Mouse (Mus musculus): Measurements from ENCODE around the gene Celf1. TPM values are rescaled to one million over a fixed set of nuclear protein-coding genes. Genes with fewer than 3 reads are reported as not detected.

Gene Celf1
- polyA plus RNA-seq, 1 experiment from 2014 or later, result 107 TPM

DNA sequence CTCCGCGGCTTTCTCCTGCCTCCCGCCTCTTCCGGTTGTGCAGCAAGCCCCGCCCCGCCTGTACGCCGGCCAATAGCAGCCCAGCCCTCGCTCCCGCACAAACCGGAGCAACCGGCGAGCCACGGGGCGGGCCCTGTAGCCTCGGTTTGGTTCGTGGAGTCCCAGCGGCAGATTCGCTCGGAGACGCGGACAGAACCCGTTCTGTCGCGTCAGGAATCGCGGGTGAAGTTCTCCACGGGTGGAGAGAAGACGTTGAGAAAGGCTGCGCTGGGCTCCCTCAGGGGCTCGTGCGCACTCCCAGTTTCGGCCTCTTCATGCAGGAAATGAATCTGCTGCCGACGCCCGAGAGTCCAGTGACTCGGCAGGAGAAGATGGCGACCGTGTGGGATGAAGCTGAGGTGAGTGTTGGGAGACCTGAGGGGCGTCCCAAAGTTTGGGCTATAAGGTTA lies 113.8 kb downstream of the Celf1 start, which contains the start of gene Psmc3:
Gene Psmc3 (plus strand): TSS at position 76 of the 449 bp plus-strand sequence.
- peaks cover 43% of the 10 kb centered on the region for H3K36me3 ChIP-seq
- peak within 1 kb of the TSS; percentile 89 for H3K27ac ChIP-seq
- peak within 1 kb of the TSS; percentile 80 for H3K9ac ChIP-seq
- under 1% methylated on average over 40 of the region's 40 CpGs for WGBS
- peak within 1 kb of the TSS; percentile 84 for H3K4me2 ChIP-seq
- no peaks in the 10 kb centered on the region for H3K27me3 ChIP-seq
- no peaks in the 10 kb centered on the region for H3K9me3 ChIP-seq (replicated peaks)
- peak; percentile 99 for ATAC-seq (replicated peaks; ENCODE audit: low FRiP score)
- H3K4me3 ChIP-seq (replicated peaks), result peak within 1 kb of the TSS; percentile 91
- peaks cover 15% of the 10 kb centered on the region for H3K4me1 ChIP-seq

DNA sequence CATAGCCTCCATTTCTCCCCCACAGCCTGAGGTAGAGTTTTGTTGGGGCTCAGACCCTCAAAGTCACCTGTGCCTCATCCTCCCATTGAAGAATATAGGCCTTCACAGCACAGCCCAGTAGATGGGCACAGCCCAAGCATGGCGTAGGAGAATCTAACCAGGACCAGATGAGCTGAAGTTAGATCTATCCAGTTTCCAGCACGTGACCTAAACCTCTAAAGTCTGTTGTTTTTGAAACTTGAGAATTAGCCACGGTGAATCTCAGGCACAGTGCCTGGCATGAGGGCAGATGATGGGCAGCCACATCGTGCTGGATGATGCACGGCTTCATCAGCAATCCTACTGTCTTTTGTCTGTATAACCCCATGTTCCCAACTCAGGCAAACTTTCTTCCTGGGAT lies 118.3 kb downstream of the Celf1 start:
- Histone ChIP-seq H3K4me3 (replicated peaks) (no peak overlapping the region), H3K36me3 (peaks cover 87% of the 10 kb centered on the region), H3K9ac (no peak overlapping the region), H3K27ac (no peak overlapping the region), H3K4me1 (peaks cover 17% of the 10 kb centered on the region), H3K27me3 (no peaks in the 10 kb centered on the region), H3K9me3 (replicated peaks) (no peaks in the 10 kb centered on the region), H3K4me2 (no peak overlapping the region)
- 51% methylated on average over 5 of the region's 5 CpGs for WGBS
- no peak for ATAC-seq (replicated peaks; ENCODE audit: low FRiP score)

DNA sequence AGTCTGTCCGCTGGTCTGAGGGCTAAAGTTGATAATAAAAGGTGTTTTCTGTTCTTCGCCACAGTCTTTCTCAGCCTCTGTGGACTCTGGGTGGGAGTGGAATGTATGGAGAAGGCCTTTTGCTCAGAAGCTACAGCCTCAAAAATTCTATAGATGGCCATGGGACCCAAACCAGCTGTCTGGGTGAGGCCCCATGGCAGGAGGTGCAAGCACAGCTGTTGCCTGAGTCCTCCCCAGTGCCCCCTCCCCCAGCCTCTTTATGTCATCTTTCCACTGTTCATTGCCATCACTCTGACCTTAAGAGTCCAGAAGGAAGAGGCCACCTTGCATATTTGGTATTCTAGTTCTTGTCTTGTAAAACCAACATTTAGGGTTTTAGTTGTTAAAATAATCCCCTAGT lies 119.2 kb downstream of the Celf1 start:
- Histone ChIP-seq H3K27ac (no peak overlapping the region), H3K9ac (no peak overlapping the region), H3K27me3 (no peaks in the 10 kb centered on the region), H3K4me1 (peaks cover 17% of the 10 kb centered on the region), H3K4me3 (replicated peaks) (no peak overlapping the region), H3K36me3 (peaks cover 97% of the 10 kb centered on the region), H3K4me2 (no peak overlapping the region), H3K9me3 (replicated peaks) (no peaks in the 10 kb centered on the region)
- WGBS, result 92% methylated on average over 2 of the region's 2 CpGs
- no peak for ATAC-seq (replicated peaks; ENCODE audit: low FRiP score)

DNA sequence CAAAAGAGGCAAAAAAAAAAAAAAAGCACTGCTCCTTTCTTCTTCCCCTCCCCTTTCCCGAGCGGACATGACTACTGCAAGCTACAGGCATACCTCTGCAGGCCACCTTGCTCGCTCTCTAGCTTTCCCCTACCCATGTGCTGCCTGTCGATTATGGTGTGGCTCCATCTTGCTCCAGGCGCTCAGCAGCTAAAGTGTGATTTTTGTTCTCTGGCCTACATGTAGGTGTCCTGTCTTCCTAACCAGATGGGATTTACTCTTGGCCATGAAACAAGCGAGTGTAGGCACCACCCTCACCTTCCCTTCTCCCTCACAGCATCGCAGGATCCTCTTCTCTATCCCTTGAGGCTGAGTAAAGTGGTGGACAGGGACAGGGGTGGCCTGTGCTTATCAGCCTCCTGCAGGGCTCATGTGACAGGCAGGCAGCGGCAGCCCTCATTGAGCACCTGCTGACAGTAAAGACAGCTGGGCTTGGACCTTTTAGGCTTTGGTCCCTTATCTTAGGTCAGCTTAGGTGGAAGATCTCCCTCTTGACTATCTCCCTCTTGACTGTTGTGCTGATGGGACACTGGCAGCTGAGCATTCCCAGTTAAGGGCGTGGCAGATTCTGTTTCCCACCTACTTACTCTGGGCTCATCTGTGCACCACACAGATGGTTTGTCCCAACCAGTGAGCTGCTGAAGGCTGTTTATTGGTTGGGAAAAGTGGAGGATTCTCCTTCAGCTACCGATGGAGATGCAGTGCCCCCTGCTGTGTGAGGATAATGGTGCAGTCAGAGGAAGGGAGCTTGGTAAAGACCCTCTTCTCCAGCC lies 120.6 kb downstream of the Celf1 start:
- peak; percentile 28; the same call in 1 of the 2 replicates for ATAC-seq (replicated peaks; ENCODE audit: low FRiP score)
- 83% methylated on average over 10 of the region's 10 CpGs for WGBS
- H3K27me3 ChIP-seq, result no peaks in the 10 kb centered on the region

DNA sequence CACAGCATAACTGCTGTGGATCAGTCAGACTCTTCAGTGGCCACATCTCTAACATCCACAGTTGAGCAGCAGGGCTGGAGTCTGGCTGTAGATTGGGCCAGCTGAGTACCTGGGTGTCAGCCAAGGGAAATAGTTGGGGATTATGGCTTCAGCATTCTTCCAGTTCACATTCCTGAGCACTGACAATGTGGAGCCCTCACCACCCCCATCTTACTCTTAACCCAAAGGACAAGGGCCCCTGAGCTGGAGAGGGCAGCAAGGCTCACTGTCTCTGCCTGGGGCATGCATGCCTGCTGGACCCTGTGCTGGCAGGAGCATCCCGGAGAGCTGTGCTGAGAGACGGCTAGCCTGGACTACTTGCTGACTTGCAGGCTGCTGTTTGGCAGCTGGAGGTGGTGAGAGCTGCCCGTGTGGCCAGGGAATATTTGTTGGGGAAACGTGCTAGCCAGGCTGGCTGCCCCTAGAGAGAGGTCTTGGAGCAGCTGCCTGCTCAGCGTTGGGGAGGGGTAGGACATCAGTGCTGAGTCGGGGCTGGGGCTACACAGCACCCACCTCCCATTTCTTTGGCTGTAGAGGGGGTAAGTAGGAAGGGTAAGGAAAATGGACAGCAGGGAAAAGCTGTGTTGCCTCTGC lies 121.8 kb downstream of the Celf1 start:
- WGBS, result 69% methylated on average over 6 of the region's 6 CpGs
- no peaks in the 10 kb centered on the region for H3K9me3 ChIP-seq (replicated peaks)
- H3K36me3 ChIP-seq, result peaks cover 93% of the 10 kb centered on the region
- no peaks in the 10 kb centered on the region for H3K27me3 ChIP-seq
- peak overlapping the region; percentile 56 for H3K27ac ChIP-seq
- H3K4me3 ChIP-seq (replicated peaks), result no peak overlapping the region
- ATAC-seq (replicated peaks; ENCODE audit: low FRiP score), result peak; percentile 47
- H3K9ac ChIP-seq, result no peak overlapping the region
- peaks cover 7% of the 10 kb centered on the region for H3K4me1 ChIP-seq
- no peak overlapping the region for H3K4me2 ChIP-seq

More for the DNA sequence above, 120.6 kb downstream of the Celf1 start:
- Histone ChIP-seq H3K9me3 (replicated peaks) (no peaks in the 10 kb centered on the region), H3K9ac (no peak overlapping the region), H3K4me2 (no peak overlapping the region), H3K4me1 (peaks cover 7% of the 10 kb centered on the region), H3K27ac (no peak overlapping the region), H3K4me3 (replicated peaks) (no peak overlapping the region), H3K36me3 (peaks cover 98% of the 10 kb centered on the region)

DNA sequence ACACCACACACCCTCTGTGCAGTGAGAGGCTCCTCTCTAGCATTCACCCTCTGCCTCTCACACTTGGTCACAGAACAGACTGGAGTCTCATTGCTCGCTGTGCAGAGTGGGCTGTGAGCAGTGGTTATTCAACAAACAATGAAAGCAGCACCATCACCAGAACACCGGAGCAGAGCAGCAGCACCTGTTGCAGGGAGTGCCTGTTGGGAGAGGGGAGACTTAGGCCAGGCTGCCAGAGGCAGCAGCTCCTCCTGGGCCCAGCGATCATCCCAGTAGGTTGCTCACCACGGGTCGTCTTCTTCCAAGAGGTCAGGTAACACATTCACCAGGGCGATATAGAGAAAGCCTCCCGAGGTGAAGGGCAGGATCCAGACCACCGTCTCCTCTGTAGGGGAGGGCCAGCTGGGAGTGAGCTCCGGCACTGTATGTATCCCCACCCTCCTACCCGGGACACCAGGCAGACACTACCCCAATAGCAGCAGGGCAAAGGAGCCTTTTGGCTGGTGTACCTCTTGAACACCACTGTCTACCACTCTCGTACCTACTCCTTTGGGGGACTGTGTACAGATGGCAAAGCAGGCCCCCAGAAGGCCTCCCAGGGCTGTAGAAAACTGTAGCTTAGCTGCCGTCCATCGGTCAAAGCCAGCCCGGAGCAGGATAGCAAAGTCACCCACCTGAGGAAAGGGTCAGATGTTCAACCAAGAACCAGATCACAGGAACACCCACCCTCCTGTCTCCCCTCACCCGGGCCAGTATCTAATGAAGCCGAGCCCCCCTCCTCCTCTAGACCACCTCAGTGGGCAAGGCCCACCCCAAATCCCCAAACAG lies 122.8 kb downstream of the Celf1 start:
- ATAC-seq (replicated peaks; ENCODE audit: low FRiP score), result no peak
- Histone ChIP-seq H3K4me1 (peaks cover 7% of the 10 kb centered on the region), H3K4me3 (replicated peaks) (no peak overlapping the region), H3K36me3 (peaks cover 87% of the 10 kb centered on the region), H3K9ac (no peak overlapping the region), H3K27me3 (no peaks in the 10 kb centered on the region), H3K9me3 (replicated peaks) (no peaks in the 10 kb centered on the region), H3K4me2 (no peak overlapping the region), H3K27ac (peak overlapping the region; percentile 56; the same call in 1 of the 2 replicates)
- WGBS, result 88% methylated on average over 16 of the region's 16 CpGs

DNA sequence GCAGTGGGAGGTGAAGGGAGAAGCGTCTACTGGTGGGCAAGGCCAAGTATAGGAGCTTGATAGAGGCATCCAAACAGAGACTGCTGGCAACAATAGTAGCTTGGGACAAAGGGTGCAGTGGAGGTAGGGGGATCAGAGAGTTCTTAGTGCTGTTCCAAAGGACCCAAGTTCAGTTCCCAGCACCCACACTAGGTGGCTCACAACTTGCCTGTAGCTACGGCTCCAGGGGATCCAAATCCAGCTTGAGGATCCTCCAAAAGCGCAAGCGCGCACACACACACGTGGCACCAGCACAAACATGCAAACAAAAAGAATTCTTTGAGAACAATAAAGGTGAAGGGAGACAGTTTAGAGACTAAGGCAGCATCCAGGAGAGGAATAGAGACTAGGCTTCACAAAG lies 124.0 kb downstream of the Celf1 start:
- WGBS, result 89% methylated on average over 6 of the region's 6 CpGs
- H3K4me3 ChIP-seq (replicated peaks), result no peak overlapping the region
- peaks cover 75% of the 10 kb centered on the region for H3K36me3 ChIP-seq
- H3K9me3 ChIP-seq (replicated peaks), result no peaks in the 10 kb centered on the region
- no peak for ATAC-seq (replicated peaks; ENCODE audit: low FRiP score)
- H3K4me1 ChIP-seq, result peaks cover 18% of the 10 kb centered on the region
- H3K4me2 ChIP-seq, result no peak overlapping the region
- no peak overlapping the region for H3K9ac ChIP-seq
- H3K27ac ChIP-seq, result no peak overlapping the region
- H3K27me3 ChIP-seq, result no peaks in the 10 kb centered on the region

DNA sequence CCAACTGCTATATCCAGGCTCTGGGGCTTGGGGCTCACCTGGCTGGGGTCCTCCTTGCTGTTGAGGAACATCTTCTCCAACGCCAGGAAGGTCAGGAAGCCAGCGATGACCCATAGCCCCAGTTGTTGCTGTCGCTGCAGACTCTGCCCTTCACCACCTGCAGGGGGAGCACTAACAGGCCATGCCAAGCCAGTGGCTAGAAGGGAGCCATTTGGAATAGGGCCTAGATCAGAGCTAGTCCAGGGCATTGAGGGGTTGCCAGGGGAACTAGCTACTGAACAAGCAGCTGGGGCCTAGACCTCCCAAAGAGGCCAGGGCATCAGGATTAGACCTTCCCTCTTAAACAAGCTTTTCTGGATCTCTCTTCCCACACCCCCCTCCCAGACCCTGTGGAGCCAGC lies 125.4 kb downstream of the Celf1 start:
- H3K27ac ChIP-seq, result no peak overlapping the region
- peaks cover 62% of the 10 kb centered on the region for H3K36me3 ChIP-seq
- H3K4me1 ChIP-seq, result peaks cover 23% of the 10 kb centered on the region
- H3K4me2 ChIP-seq, result no peak overlapping the region
- H3K9me3 ChIP-seq (replicated peaks), result no peaks in the 10 kb centered on the region
- 43% methylated on average over 3 of the region's 3 CpGs for WGBS
- no peak overlapping the region for H3K4me3 ChIP-seq (replicated peaks)
- ATAC-seq (replicated peaks; ENCODE audit: low FRiP score), result no peak
- H3K9ac ChIP-seq, result no peak overlapping the region
- no peaks in the 10 kb centered on the region for H3K27me3 ChIP-seq

DNA sequence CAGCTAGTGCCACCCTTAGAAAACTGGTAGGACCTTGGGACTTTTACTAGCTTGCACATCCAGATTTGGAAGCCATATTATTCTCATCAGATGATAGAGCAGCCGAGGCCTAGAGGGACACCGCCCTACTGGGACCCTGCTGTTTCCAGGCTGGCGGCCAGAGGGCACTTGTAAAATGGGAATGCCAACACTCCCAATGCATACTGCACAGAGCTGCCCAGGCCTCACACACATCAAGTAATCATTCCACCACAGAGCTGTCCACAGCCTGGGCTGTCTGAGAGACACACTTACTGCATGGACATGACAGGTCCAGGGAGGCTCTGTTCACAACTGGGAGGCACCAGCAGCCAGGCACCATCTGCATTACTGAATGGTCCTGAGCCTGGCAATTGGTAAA lies 126.3 kb downstream of the Celf1 start:
- peaks cover 52% of the 10 kb centered on the region for H3K36me3 ChIP-seq
- H3K27me3 ChIP-seq, result no peaks in the 10 kb centered on the region
- no peak overlapping the region for H3K4me2 ChIP-seq
- 82% methylated on average over 3 of the region's 3 CpGs for WGBS
- H3K4me1 ChIP-seq, result peaks cover 31% of the 10 kb centered on the region
- H3K4me3 ChIP-seq (replicated peaks), result no peak overlapping the region
- H3K27ac ChIP-seq, result no peak overlapping the region
- ATAC-seq (replicated peaks; ENCODE audit: low FRiP score), result no peak
- no peaks in the 10 kb centered on the region for H3K9me3 ChIP-seq (replicated peaks)
- H3K9ac ChIP-seq, result no peak overlapping the region

DNA sequence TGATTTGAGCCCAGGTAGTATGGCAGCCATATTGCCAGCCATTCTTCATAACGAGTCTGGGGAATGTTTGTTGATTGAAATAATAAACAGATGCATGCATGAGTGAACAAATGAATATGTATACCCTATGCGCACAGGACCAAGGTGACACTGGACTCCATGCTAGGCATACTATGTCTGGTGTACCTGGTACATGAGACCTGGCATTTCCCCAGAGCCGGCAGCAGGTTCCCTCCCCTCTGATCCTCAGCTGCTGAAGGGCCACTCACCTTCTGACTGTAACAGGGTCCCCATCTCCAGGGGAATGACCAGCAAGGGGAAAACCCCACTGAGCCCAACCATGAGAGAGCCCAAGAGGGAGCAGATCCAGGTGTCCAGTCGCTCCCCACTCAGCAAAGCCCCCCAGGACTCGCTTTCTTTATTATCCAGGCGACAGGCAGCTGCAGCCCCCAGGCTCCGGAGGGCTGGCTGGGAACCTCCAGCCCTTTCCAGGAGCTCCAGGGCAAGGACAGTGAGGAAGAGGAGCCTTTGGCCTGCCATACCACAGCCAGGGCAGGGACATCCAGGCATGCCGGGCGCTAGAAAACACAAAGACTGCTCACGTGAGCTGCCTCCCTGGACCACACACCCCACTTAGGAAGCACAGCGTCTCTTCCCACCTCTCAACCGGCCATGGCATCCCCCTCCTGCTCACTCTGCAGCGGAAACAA lies 128.1 kb downstream of the Celf1 start:
- no peak for ATAC-seq (replicated peaks; ENCODE audit: low FRiP score)
- Histone ChIP-seq H3K4me3 (replicated peaks) (peak overlapping the region; percentile 72), H3K27me3 (no peaks in the 10 kb centered on the region), H3K36me3 (peaks cover 34% of the 10 kb centered on the region), H3K4me1 (peaks cover 24% of the 10 kb centered on the region), H3K27ac (no peak overlapping the region), H3K9me3 (replicated peaks) (no peaks in the 10 kb centered on the region), H3K4me2 (peak overlapping the region; percentile 72), H3K9ac (peak overlapping the region; percentile 32)
- WGBS, result 59% methylated on average over 13 of the region's 13 CpGs

DNA sequence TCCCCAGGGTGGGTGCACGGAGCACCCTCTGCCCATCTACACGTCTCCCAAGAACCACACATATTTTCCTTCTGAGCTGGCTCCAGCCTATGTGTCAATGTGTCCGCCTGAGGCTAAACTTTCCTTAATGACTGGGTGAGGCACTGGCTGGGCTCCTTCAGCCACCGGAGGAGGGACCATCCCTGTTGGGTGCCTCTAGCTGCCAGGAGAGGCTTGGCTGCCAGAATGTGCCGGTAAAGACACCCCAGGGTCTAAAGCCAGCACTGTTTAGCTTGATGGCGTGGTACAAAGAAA lies 128.6 kb downstream of the Celf1 start:
- no peak for ATAC-seq (replicated peaks; ENCODE audit: low FRiP score)
- Histone ChIP-seq H3K4me3 (replicated peaks) (peak overlapping the region; percentile 72), H3K9ac (peak overlapping the region; percentile 32), H3K4me2 (peak overlapping the region; percentile 72), H3K27ac (no peak overlapping the region), H3K4me1 (peaks cover 24% of the 10 kb centered on the region), H3K9me3 (replicated peaks) (no peaks in the 10 kb centered on the region), H3K36me3 (peaks cover 29% of the 10 kb centered on the region), H3K27me3 (no peaks in the 10 kb centered on the region)
- WGBS, result 56% methylated on average over 6 of the region's 6 CpGs

Measured in kidney, embryonic 15.5 days (tissue).